Mouse (Mus musculus): ENCODE results near the gene Hist1h2bc. TPM values are rescaled to one million over a fixed set of nuclear protein-coding genes. Genes with fewer than 3 reads are reported as not detected.
"Not testable (repeated sequence)": the region's sequence is repeated elsewhere in the genome, so short reads cannot be mapped to it uniquely, and the experiment has no call there.

Gene Hist1h2bc
- polyA plus RNA-seq, 1 experiment from 2014 or later, result 28.7 TPM

GRCm38 (mm10) chr13:23702220-23702619 lies 18.2 kb downstream of the Hist1h2bc start:
- no peak overlapping the region for H3K4me2 ChIP-seq (replicated peaks)
- no peaks in the 10 kb centered on the region for H3K36me3 ChIP-seq
- H3K9ac ChIP-seq (replicated peaks), result no peak overlapping the region
- no peak overlapping the region for H3K4me3 ChIP-seq
- no peak for ATAC-seq (ENCODE audit: low FRiP score, low read depth)
- H3K4me1 ChIP-seq, result 0 out of 2 replicates have a peak, but pooled peaks cover 5% of the 10 kb centered on the region
- no peaks in the 10 kb centered on the region for H3K9me3 ChIP-seq
- 87% methylated on average over 4 of the region's 4 CpGs for WGBS
- H3K27ac ChIP-seq (replicated peaks), result no peak overlapping the region
- H3K27me3 ChIP-seq, result no peaks in the 10 kb centered on the region

GRCm38 (mm10) chr13:23702801-23703200 lies 18.8 kb downstream of the Hist1h2bc start:
- not testable (repeated sequence) for H3K27ac ChIP-seq (replicated peaks); H3K36me3 ChIP-seq; H3K4me3 ChIP-seq; H3K4me1 ChIP-seq; H3K9ac ChIP-seq (replicated peaks); ATAC-seq (ENCODE audit: low FRiP score, low read depth); H3K4me2 ChIP-seq (replicated peaks); H3K27me3 ChIP-seq; H3K9me3 ChIP-seq
- 90% methylated on average over 2 of the region's 2 CpGs for WGBS

DNA sequence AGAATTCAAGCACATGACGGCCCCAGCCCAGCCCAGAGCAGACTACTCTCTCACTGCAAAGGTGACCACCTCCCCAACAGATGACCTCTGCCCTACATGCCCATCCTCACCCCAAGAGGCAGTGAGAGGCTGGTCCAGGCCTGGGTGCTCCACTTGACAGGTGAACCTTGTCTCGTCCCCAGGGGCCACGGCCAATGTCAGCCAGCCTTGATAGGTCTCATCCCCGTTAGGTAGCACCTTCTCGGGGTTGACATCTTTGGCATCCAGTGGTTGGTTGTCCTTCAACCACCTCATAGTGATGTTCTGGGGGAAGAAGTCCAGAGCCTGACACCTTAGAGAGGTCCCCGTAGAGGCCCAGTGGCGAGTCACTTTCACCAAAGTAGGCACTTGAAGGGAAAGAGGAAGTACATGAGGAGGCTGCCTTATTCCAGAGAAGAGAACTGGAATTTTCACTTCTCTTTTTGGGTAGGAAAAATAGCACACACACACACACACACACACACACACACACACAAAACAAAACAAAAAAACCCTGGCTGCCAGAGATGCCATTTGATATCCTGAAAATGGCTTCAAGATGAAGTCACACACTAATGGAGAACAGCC lies 21.9 kb downstream of the Hist1h2bc start:
- ATAC-seq (ENCODE audit: low FRiP score, low read depth), result no peak

DNA sequence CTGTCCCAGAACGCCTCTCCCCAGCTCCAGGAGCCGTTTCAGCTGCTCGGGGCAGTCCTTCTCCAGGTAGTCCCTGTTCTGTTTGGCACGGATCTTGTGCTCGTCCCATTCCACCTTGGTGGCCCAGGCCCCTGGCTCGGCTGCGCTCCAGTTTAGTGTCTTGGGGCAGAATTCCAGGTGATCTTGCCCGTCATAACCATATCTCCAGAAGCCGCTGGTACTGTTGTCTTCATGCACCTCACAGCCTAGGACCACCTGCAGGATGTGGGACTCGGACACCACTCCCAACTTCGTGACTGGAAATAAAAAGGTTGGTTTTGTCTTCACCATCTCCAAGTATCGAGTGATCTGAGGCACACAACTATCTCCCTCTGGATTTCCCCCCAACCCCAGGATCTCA lies 22.8 kb downstream of the Hist1h2bc start:
- Histone ChIP-seq H3K4me3 (no peak overlapping the region), H3K9me3 (no peaks in the 10 kb centered on the region), H3K9ac (replicated peaks) (no peak overlapping the region), H3K4me1 (peaks cover 16% of the 10 kb centered on the region), H3K36me3 (no peaks in the 10 kb centered on the region), H3K27ac (replicated peaks) (no peak overlapping the region), H3K4me2 (replicated peaks) (no peak overlapping the region), H3K27me3 (peaks cover 11% of the 10 kb centered on the region; the same call in 1 of the 2 replicates)
- WGBS, result 94% methylated on average over 12 of the region's 12 CpGs
- ATAC-seq (ENCODE audit: low FRiP score, low read depth), result no peak

More for the DNA sequence above, 21.9 kb downstream of the Hist1h2bc start:
- H3K4me3 ChIP-seq, result no peak overlapping the region
- H3K27me3 ChIP-seq, result peaks cover 6% of the 10 kb centered on the region; the same call in 1 of the 2 replicates
- WGBS, result 92% methylated on average over 7 of the region's 7 CpGs
- H3K36me3 ChIP-seq, result no peaks in the 10 kb centered on the region
- no peak overlapping the region for H3K4me2 ChIP-seq (replicated peaks)
- no peak overlapping the region for H3K9ac ChIP-seq (replicated peaks)
- no peaks in the 10 kb centered on the region for H3K9me3 ChIP-seq
- peaks cover 16% of the 10 kb centered on the region for H3K4me1 ChIP-seq
- H3K27ac ChIP-seq (replicated peaks), result no peak overlapping the region

DNA sequence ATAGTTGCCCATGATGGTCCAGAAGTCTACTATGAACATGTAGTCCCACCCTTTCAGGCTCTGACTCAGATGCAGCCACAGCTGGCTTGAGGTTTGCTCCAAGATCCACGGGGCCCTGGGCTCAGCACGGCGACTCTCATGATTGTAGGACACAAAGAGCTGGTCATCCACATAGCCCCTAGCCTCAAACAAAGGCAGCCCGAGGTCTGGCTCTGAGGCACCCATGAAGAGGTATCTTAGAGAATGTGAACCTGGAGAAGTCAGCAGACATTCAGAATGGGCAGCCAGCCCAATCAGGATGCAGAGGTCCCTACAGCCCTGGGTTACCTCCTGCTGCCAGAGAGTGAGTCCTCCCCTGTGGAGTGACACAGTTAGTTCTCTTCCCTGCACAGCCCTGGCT lies 24.0 kb downstream of the Hist1h2bc start:
- 79% methylated on average over 4 of the region's 4 CpGs for WGBS
- ATAC-seq (ENCODE audit: low FRiP score, low read depth), result no peak
- Histone ChIP-seq H3K27ac (replicated peaks) (no peak overlapping the region), H3K9me3 (no peaks in the 10 kb centered on the region), H3K27me3 (peaks cover 11% of the 10 kb centered on the region; the same call in 1 of the 2 replicates), H3K9ac (replicated peaks) (no peak overlapping the region), H3K4me3 (no peak overlapping the region), H3K4me2 (replicated peaks) (no peak overlapping the region), H3K4me1 (peaks cover 16% of the 10 kb centered on the region), H3K36me3 (no peaks in the 10 kb centered on the region)

GRCm38 (mm10) chr13:23708654-23709053 lies 24.7 kb downstream of the Hist1h2bc start:
- no peaks in the 10 kb centered on the region for H3K9me3 ChIP-seq
- no peak overlapping the region for H3K27ac ChIP-seq (replicated peaks)
- no peaks in the 10 kb centered on the region for H3K36me3 ChIP-seq
- H3K4me2 ChIP-seq (replicated peaks), result no peak overlapping the region
- no peak overlapping the region for H3K9ac ChIP-seq (replicated peaks)
- peaks cover 16% of the 10 kb centered on the region for H3K4me1 ChIP-seq
- H3K27me3 ChIP-seq, result peaks cover 11% of the 10 kb centered on the region; the same call in 1 of the 2 replicates
- WGBS, result 84% methylated on average over 4 of the region's 4 CpGs
- no peak overlapping the region for H3K4me3 ChIP-seq
- ATAC-seq (ENCODE audit: low FRiP score, low read depth), result no peak

- H3K27ac ChIP-seq (replicated peaks), result no peak overlapping the region
- H3K9ac ChIP-seq (replicated peaks), result peak overlapping the region; percentile 37; the same call in 1 of the 2 replicates
- 23% methylated on average over 11 of the region's 15 CpGs for WGBS
- H3K36me3 ChIP-seq, result no peaks in the 10 kb centered on the region
- H3K4me1 ChIP-seq, result peaks cover 16% of the 10 kb centered on the region
- H3K4me2 ChIP-seq (replicated peaks), result peak overlapping the region; percentile 57
- H3K4me3 ChIP-seq, result peak overlapping the region; percentile 34
- H3K9me3 ChIP-seq, result no peaks in the 10 kb centered on the region
- H3K27me3 ChIP-seq, result peaks cover 11% of the 10 kb centered on the region; the same call in 1 of the 2 replicates
- ATAC-seq (ENCODE audit: low FRiP score, low read depth), result no peak
Observed at GRCm38 (mm10) chr13:23709714-23710373, 25.8 kb downstream of the Hist1h2bc start.

DNA sequence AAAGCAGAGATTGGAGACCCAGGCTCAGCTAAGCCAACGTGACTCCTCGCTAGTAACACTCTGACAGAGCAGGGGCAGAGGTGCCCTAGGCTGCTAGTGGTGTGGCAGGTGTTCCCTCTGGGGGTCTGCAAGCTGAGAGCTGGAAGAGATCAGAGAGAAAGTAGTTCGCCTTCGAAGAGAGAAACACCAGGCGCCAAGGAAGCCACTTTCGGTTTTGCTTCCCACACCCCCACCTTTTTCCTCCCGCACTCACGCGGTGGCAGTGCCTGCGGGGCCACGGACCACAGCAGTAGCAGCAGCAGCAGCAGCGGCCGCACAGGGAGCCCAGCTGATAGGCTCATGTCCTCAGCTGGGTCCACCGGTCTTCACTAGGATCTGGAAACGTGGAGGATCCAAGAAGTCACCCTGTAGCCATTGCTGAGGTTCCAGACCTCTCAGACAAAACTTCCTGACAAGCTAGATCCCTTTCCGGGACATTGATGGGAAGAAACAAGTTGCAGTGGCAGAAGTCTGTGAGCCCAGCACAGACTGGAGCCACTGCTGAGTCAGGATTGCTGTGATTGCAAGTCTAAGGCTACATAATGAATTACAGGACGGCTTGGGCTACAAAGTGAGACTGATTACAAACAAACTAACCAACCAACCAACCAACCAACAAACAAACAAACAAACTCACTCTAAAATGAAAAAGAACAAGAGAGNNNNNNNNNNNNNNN lies 26.5 kb downstream of the Hist1h2bc start, which contains the start of gene Hfe:
Gene Hfe, minus strand, starts transcription at position 481 of the 716 bp plus-strand sequence.
- peak within 1 kb of the TSS; percentile 57 for H3K4me2 ChIP-seq (replicated peaks)
- no peaks in the 10 kb centered on the region for H3K9me3 ChIP-seq
- H3K27me3 ChIP-seq, result peaks cover 11% of the 10 kb centered on the region; the same call in 1 of the 2 replicates
- no peak within 1 kb of the TSS for H3K27ac ChIP-seq (replicated peaks)
- no peak for ATAC-seq (ENCODE audit: low FRiP score, low read depth)
- H3K36me3 ChIP-seq, result no peaks in the 10 kb centered on the region
- H3K9ac ChIP-seq (replicated peaks), result peak within 1 kb of the TSS; percentile 37; the same call in 1 of the 2 replicates
- 5% methylated on average over 16 of the region's 17 CpGs for WGBS
- H3K4me1 ChIP-seq, result peaks cover 16% of the 10 kb centered on the region
- peak within 1 kb of the TSS; percentile 34 for H3K4me3 ChIP-seq

- no peak for ATAC-seq (ENCODE audit: low FRiP score, low read depth)
- no peaks in the 10 kb centered on the region for H3K4me1 ChIP-seq
- no peaks in the 10 kb centered on the region for H3K36me3 ChIP-seq
- no peak overlapping the region for H3K9ac ChIP-seq (replicated peaks)
- no peak overlapping the region for H3K4me3 ChIP-seq
- no peak overlapping the region for H3K4me2 ChIP-seq (replicated peaks)
- no peaks in the 10 kb centered on the region for H3K9me3 ChIP-seq
- 87% methylated on average over 5 of the region's 5 CpGs for WGBS
- H3K27ac ChIP-seq (replicated peaks), result no peak overlapping the region
- H3K27me3 ChIP-seq, result 0 out of 2 replicates have a peak, but pooled peaks cover under 1% of the 10 kb centered on the region
Observed at GRCm38 (mm10) chr13:23716261-23717042, 32.5 kb downstream of the Hist1h2bc start.

- WGBS, result 56% methylated on average over 11 of the region's 11 CpGs
- ATAC-seq (ENCODE audit: low FRiP score, low read depth), result no peak
- Histone ChIP-seq H3K36me3 (no peaks in the 10 kb centered on the region), H3K9me3 (no peaks in the 10 kb centered on the region), H3K27ac (replicated peaks) (no peak overlapping the region), H3K9ac (replicated peaks) (no peak overlapping the region), H3K4me1 (no peaks in the 10 kb centered on the region), H3K4me3 (no peak overlapping the region), H3K4me2 (replicated peaks) (no peak overlapping the region), H3K27me3 (no peaks in the 10 kb centered on the region)
Observed at GRCm38 (mm10) chr13:23717176-23717575, 33.2 kb downstream of the Hist1h2bc start.

DNA sequence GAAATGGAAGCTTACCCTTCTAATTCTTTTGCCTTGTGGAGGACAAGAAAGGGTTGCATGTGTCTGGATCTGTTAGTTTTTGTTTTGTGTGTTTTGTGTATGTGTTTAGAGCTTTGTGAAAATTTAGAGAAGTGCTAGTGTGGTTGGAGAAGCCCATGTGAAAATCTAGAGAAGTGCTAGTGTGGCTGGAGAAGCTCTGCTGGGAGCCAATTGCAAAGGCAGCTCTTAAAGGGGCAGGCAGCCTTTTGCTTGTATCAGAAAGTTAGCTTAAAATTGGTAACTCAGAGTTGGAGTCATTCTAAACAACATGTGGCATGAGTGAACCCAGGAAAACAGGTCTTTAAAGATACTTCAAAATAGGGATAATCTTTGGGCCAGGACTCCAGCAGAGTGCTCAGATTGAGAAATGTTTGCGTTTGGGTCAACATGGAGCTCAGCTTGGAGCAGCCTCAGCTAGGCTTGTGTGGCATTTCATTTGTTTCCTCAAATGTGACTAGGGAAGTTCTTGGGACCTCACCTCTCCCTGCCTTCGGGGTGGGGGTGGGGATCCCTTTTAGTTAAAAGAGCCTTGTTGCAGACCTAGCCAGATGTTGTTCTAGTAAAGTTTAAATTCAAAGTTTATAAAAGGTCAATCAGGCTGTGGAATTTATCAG lies 33.7 kb downstream of the Hist1h2bc start:
- not testable (repeated sequence) for H3K27me3 ChIP-seq; H3K9me3 ChIP-seq; H3K4me1 ChIP-seq; H3K36me3 ChIP-seq; H3K4me3 ChIP-seq; ATAC-seq (ENCODE audit: low FRiP score, low read depth); H3K27ac ChIP-seq (replicated peaks); H3K4me2 ChIP-seq (replicated peaks); H3K9ac ChIP-seq (replicated peaks)
- 21% methylated on average over 2 of the region's 2 CpGs for WGBS
